Mouse (Mus musculus) C2C12 (cell line): ENCODE results near the gene Olfr1238.

Experiments used
- CEBPB ChIP-seq: IDR thresholded peaks from one replicate; pipeline ENCODE4 v1.6.1; 2011; ENCODE audit warnings: low read depth, mild to moderate bottlenecking, control low read depth, moderate library complexity
- CTCF ChIP-seq: IDR thresholded peaks from one replicate; pipeline ENCODE4 v1.5.1; 2011; ENCODE audit not compliant: control insufficient read depth, insufficient read depth, insufficient read length
- FOSL1 ChIP-seq: IDR thresholded peaks from one replicate; pipeline ENCODE4 v1.8.0; 2011; ENCODE audit warnings: mild to moderate bottlenecking, low read length; ENCODE audit not compliant: poor library complexity, insufficient read depth, severe bottlenecking
- MAX ChIP-seq: IDR thresholded peaks from one replicate; pipeline ENCODE4 v1.6.1; 2011; ENCODE audit warnings: mild to moderate bottlenecking, control low read depth
- MYOD1 ChIP-seq: IDR thresholded peaks from one replicate; pipeline ENCODE4 v1.6.1; 2011; ENCODE audit warnings: low read depth; ENCODE audit not compliant: control insufficient read depth, insufficient read length
- MYOG ChIP-seq: IDR thresholded peaks from one replicate; pipeline ENCODE4 v1.6.1; 2011; ENCODE audit not compliant: control insufficient read depth, insufficient read length; ENCODE audit errors: extremely low read depth
- USF1 ChIP-seq: IDR thresholded peaks from one replicate; pipeline ENCODE4 v1.6.1; 2011; ENCODE audit warnings: low read depth, mild to moderate bottlenecking, control low read depth, moderate library complexity

- TF ChIP-seq MAX (no peak), CTCF (no peak), USF1 (no peak), MYOD1 (no peak), MYOG (no peak), CEBPB (no peak), FOSL1 (no peak)
Observed at GRCm38 (mm10) chr2:89442900-89443299, 33.4 kb upstream of the Olfr1238 start, which contains the start of gene Olfr1240.
